Mouse (Mus musculus) myocyte (in vitro differentiated cells): ENCODE measurements around the gene Med13l. TPM values are rescaled to one million over a fixed set of nuclear protein-coding genes. Genes with fewer than 3 reads are reported as not detected.

Experiments used
- H3K27me3 ChIP-seq: one replicate; pipeline ENCODE4 v1.6.1; 2011; ENCODE audit not compliant: control insufficient read depth, insufficient read depth, insufficient read length
- H3K36me3 ChIP-seq: one replicate; pipeline ENCODE4 v1.6.1; 2011; ENCODE audit not compliant: control insufficient read depth, insufficient read depth
- H3K4me2 ChIP-seq: one replicate; pipeline ENCODE4 v1.6.1; 2011; ENCODE audit warnings: low read depth, control low read depth
- H3K4me3 ChIP-seq: one replicate; pipeline ENCODE4 v1.5.1; 2011; ENCODE audit warnings: mild to moderate bottlenecking, control low read depth, moderate library complexity
- H3K79me2 ChIP-seq: one replicate; pipeline ENCODE4 v1.6.1; 2011; ENCODE audit not compliant: control insufficient read depth, insufficient read depth
- H3ac ChIP-seq: one replicate; pipeline ENCODE4 v1.6.1; 2011; ENCODE audit not compliant: control insufficient read depth, insufficient read length
- CEBPB ChIP-seq: IDR thresholded peaks from 2 replicates; pipeline ENCODE4 v1.6.1; 2011; ENCODE audit warnings: mild to moderate bottlenecking, moderate library complexity; ENCODE audit not compliant: poor library complexity, insufficient read depth, severe bottlenecking
- E2F4 ChIP-seq: IDR thresholded peaks from one replicate; pipeline ENCODE4 v1.6.1; 2011; ENCODE audit warnings: mild to moderate bottlenecking, control low read depth, moderate library complexity; ENCODE audit not compliant: insufficient read depth
- MAX ChIP-seq: IDR thresholded peaks from one replicate; pipeline ENCODE4 v1.6.1; 2011; ENCODE audit warnings: low read depth, mild to moderate bottlenecking, control low read depth
- MYOD1 ChIP-seq, 3 experiments: IDR thresholded peaks; one replicate each; pipeline ENCODE4 v1.6.1; 2011; ENCODE audit warnings: control low read depth in 2 of 3, low read depth in 2 of 3, mild to moderate bottlenecking in 2 of 3, moderate library complexity in 1 of 3; ENCODE audit not compliant: insufficient read length in 2 of 3, control insufficient read depth in 1 of 3
- MYOG ChIP-seq, 3 experiments: IDR thresholded peaks; one replicate each; pipeline ENCODE4 v1.6.1; 2011; ENCODE audit warnings: control low read depth in 2 of 3, low read depth in 2 of 3, mild to moderate bottlenecking in 2 of 3; ENCODE audit not compliant: insufficient read length in 2 of 3, control insufficient read depth in 1 of 3, insufficient read depth in 1 of 3
- POLR2A ChIP-seq: IDR thresholded peaks from one replicate; pipeline ENCODE4 v1.6.1; 2011; ENCODE audit warnings: low read depth, mild to moderate bottlenecking, control low read depth, moderate library complexity; ENCODE audit not compliant: insufficient read length
- POLR2AphosphoS2 ChIP-seq: IDR thresholded peaks from one replicate; pipeline ENCODE4 v1.6.1; 2011; ENCODE audit warnings: low read depth, control low read depth; ENCODE audit not compliant: insufficient read length
- REST ChIP-seq: IDR thresholded peaks from one replicate; pipeline ENCODE4 v1.6.1; 2011; ENCODE audit warnings: mild to moderate bottlenecking, control low read depth, moderate library complexity; ENCODE audit not compliant: insufficient read depth, insufficient read length
- SRF ChIP-seq: IDR thresholded peaks from one replicate; pipeline ENCODE4 v1.6.1; 2011; ENCODE audit warnings: low read depth; ENCODE audit not compliant: control insufficient read depth, insufficient read length
- TCF12 ChIP-seq: IDR thresholded peaks from one replicate; pipeline ENCODE4 v1.6.1; 2011; ENCODE audit warnings: mild to moderate bottlenecking, control low read depth; ENCODE audit not compliant: poor library complexity, insufficient read depth, severe bottlenecking
- TCF3 ChIP-seq: IDR thresholded peaks from one replicate; pipeline ENCODE4 v1.6.1; 2011; ENCODE audit warnings: low read depth, control low read depth; ENCODE audit not compliant: insufficient read length
- USF1 ChIP-seq: IDR thresholded peaks from one replicate; pipeline ENCODE4 v1.6.1; 2011; ENCODE audit warnings: low read depth, mild to moderate bottlenecking, control low read depth, moderate library complexity
- polyA plus RNA-seq: library from polyadenylated mRNA; unstranded; fragments of >200 nt; fragmentation: generic; extraction: Trizol; gene quantifications from one replicate; pipeline ENCODE4 v1.2.1, GENCODE M21; 2012; ENCODE audit warnings: missing spikeins

Med13l gene
- polyA plus RNA-seq, 1 experiment: 7.4 TPM

DNA sequence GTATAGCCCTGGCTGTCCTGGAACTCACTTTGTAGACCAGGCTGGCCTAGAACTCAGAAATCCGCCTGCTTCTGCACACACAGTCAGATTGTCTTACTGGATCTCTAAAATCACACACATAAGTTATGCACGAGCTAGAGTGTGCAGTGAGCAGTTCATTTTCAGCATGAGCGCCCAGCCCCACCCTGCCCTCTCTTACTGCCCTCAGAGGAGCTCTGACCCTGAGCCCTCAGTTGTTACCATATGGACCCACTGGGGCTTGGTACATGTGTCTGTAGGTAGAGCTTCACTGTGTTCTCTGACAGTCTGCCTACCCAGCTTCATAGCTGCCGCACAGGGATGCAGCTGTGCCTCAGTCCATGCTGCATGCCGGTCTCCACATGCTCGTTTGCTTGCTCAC, 15.4 kb downstream of the Med13l start:
- H3ac ChIP-seq: no peak overlapping the region
- H3K79me2 ChIP-seq: peaks cover 83% of the 10 kb centered on the region
- H3K27me3 ChIP-seq: no peaks in the 10 kb centered on the region
- H3K4me3 ChIP-seq: no peak overlapping the region
- H3K4me2 ChIP-seq: no peak overlapping the region
- TF ChIP-seq CEBPB: no peak
- TF ChIP-seq TCF12: no peak
- no peak for TF ChIP-seq TCF3
- no peak for TF ChIP-seq E2F4
- TF ChIP-seq POLR2A: no peak
- TF ChIP-seq POLR2AphosphoS2: no peak
- no peak for TF ChIP-seq MYOG (IDR thresholded peaks at IDR 0.05; ENCODE audit: control insufficient read depth in 1 of 3, insufficient read depth in 1 of 3, insufficient read length in 2 of 3, low read depth in 2 of 3)
- no peak for TF ChIP-seq MYOD1 (IDR thresholded peaks at IDR 0.05; ENCODE audit: control insufficient read depth in 1 of 3, insufficient read length in 2 of 3, low read depth in 2 of 3)
- TF ChIP-seq MAX: no peak
- no peak for TF ChIP-seq USF1
- TF ChIP-seq REST: no peak
- TF ChIP-seq SRF: no peak
- H3K36me3 ChIP-seq: no peaks in the 10 kb centered on the region

DNA sequence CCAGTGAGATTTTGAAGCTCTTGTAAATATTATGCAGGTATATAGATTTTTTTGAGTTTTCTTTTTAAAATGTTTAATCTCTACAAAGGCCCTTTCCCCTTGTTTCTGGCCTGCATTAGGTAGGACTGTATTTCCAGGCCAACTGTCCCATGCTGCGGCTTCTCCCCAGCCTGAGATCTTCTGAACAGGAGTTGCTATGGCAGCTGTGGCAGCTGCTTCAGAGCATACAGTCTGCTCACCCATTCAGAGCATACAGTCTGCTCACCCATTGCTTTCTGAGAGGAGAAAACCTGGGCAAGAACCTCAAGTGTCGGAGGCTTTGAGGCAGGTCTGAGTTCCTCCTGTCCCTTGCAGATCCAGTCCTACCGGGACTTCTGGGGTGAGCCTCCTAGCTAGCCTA, 16.3 kb downstream of the Med13l start:
- H3K27me3 ChIP-seq: no peaks in the 10 kb centered on the region
- TF ChIP-seq MYOD1 (IDR thresholded peaks at IDR 0.05; ENCODE audit: control insufficient read depth in 1 of 3, insufficient read length in 2 of 3, low read depth in 2 of 3) (no peak), USF1 (no peak), SRF (no peak), MYOG (IDR thresholded peaks at IDR 0.05; ENCODE audit: control insufficient read depth in 1 of 3, insufficient read depth in 1 of 3, insufficient read length in 2 of 3, low read depth in 2 of 3) (peak in 1 of 3 experiments; percentile 39)
- H3K4me2 ChIP-seq: no peak overlapping the region
- H3ac ChIP-seq: no peak overlapping the region
- peaks cover 85% of the 10 kb centered on the region for H3K79me2 ChIP-seq
- no peak overlapping the region for H3K4me3 ChIP-seq
- H3K36me3 ChIP-seq: no peaks in the 10 kb centered on the region

DNA sequence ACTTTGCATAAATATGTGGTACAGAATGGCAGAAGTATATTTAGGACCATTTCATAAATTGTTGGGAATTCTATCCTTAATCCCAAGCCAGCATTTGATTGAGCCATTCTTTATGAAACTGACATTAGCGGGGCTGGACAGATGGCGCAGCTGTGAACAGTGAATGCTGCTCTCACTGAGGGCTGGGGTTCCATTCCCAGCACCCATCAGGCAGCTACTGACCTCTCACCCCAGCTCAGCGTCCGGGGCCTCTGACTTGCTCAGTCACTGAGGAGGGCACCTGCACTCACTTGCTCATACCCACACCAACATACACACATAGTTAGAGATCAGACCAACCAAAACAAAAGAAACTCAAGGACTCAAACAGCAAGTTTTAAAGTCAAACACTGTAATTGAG, 24.9 kb downstream of the Med13l start:
- H3K4me2 ChIP-seq: no peak overlapping the region
- H3K27me3 ChIP-seq: no peaks in the 10 kb centered on the region
- H3K79me2 ChIP-seq: peaks cover 98% of the 10 kb centered on the region
- H3K4me3 ChIP-seq: no peak overlapping the region
- TF ChIP-seq E2F4: no peak
- TF ChIP-seq MAX: no peak
- TF ChIP-seq POLR2AphosphoS2: no peak
- TF ChIP-seq CEBPB: no peak
- no peak for TF ChIP-seq TCF12
- no peak for TF ChIP-seq USF1
- TF ChIP-seq TCF3: no peak
- no peak for TF ChIP-seq REST
- no peak for TF ChIP-seq SRF
- TF ChIP-seq MYOG (IDR thresholded peaks at IDR 0.05; ENCODE audit: control insufficient read depth in 1 of 3, insufficient read depth in 1 of 3, insufficient read length in 2 of 3, low read depth in 2 of 3): no peak
- no peak for TF ChIP-seq MYOD1 (IDR thresholded peaks at IDR 0.05; ENCODE audit: control insufficient read depth in 1 of 3, insufficient read length in 2 of 3, low read depth in 2 of 3)
- TF ChIP-seq POLR2A: no peak
- no peak overlapping the region for H3ac ChIP-seq
- no peaks in the 10 kb centered on the region for H3K36me3 ChIP-seq

DNA sequence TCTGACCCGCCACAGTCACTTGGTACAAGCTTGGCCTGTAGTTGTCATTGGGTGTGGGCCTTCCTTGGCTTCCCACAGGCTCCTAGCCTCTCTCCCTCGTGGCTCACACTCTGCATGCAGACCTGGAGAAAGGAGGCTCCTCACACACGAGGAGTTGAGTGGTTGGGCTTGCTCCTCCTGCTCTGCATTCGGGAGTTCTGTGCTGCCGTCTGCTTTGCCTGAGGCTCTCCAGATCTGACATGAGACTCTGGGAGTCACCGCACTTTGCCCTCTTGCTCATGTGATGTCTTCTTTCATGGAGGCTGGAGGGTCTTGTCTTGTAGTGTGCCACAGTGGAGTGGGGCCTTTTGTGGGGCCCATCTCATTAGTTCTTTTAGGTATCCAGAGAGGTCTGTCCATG, 26.1 kb downstream of the Med13l start:
- no peaks in the 10 kb centered on the region for H3K36me3 ChIP-seq
- no peak overlapping the region for H3ac ChIP-seq
- no peaks in the 10 kb centered on the region for H3K27me3 ChIP-seq
- TF ChIP-seq USF1 (no peak), MYOD1 (IDR thresholded peaks at IDR 0.05; ENCODE audit: control insufficient read depth in 1 of 3, insufficient read length in 2 of 3, low read depth in 2 of 3) (no peak), SRF (no peak), REST (no peak), CEBPB (no peak), MAX (no peak), E2F4 (no peak), TCF3 (no peak), POLR2A (no peak), POLR2AphosphoS2 (no peak)
- H3K79me2 ChIP-seq: peaks cover 98% of the 10 kb centered on the region
- H3K4me3 ChIP-seq: no peak overlapping the region
- H3K4me2 ChIP-seq: no peak overlapping the region

DNA sequence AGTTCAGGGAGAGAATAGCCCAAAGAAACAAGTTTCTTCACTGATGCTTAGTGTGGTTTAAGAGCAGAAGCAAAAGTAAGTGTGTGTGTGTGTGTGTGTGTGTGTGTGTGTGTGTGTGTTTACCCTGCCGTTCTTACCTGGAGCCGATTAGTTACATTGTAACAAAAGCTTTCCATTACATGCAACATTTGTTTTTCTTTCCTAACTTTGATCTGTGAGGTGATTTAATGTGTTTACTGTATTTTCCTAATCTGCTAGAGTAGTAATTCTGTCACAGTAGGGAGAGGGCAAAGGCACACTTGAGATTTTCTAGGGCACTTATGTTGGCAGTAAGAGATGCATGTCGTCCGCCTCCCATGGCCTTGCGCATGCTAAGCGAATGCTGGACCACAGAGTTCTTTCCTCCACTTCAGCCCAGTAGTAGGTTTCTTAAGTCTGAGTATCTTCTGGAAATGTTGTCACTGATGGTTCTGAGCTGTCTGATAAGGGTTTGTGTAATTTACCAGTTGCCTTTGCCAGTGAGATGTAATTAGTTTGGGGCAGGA, 28.0 kb downstream of the Med13l start:
- Histone ChIP-seq H3K27me3 (no peaks in the 10 kb centered on the region), H3K79me2 (peaks cover 94% of the 10 kb centered on the region), H3ac (no peak overlapping the region), H3K36me3 (no peaks in the 10 kb centered on the region), H3K4me2 (no peak overlapping the region), H3K4me3 (no peak overlapping the region)
- TF ChIP-seq REST (no peak), TCF3 (no peak), SRF (no peak), POLR2A (no peak), POLR2AphosphoS2 (no peak), CEBPB (no peak), USF1 (no peak), MYOG (IDR thresholded peaks at IDR 0.05; ENCODE audit: control insufficient read depth in 1 of 3, insufficient read depth in 1 of 3, insufficient read length in 2 of 3, low read depth in 2 of 3) (no peak)
